Mouse (Mus musculus) megakaryocyte, embryonic 14.5 days (primary cell): ENCODE data around the gene Npff. TPM values are rescaled to one million over a fixed set of nuclear protein-coding genes. Genes with fewer than 3 reads are reported as not detected.

Experiments
- H3K27me3 ChIP-seq: replicated peaks from 2 replicates; pipeline ENCODE3; 2012; ENCODE audit warnings: inconsistent platforms
- H3K36me3 ChIP-seq: replicated peaks from 2 replicates; pipeline ENCODE3; 2012; ENCODE audit warnings: low read length, inconsistent platforms, mixed read lengths
- H3K4me1 ChIP-seq: 2 replicates; pipeline ENCODE4 v1.6.1; 2012; ENCODE audit warnings: inconsistent platforms
- H3K4me3 ChIP-seq: replicated peaks from 2 replicates; pipeline ENCODE3; 2012; ENCODE audit warnings: moderate library complexity, mild to moderate bottlenecking, inconsistent platforms
- H3K9me3 ChIP-seq: 2 replicates; pipeline ENCODE4 v1.6.1; 2012; ENCODE audit warnings: inconsistent platforms
- FLI1 ChIP-seq: IDR thresholded peaks from 2 replicates; pipeline ENCODE4 v1.6.1; 2012; ENCODE audit warnings: low read length, inconsistent platforms, mixed read lengths
- GATA1 ChIP-seq: IDR thresholded peaks from 3 replicates; pipeline ENCODE4 v1.6.1; 2012; ENCODE audit warnings: mixed read lengths, low read length, inconsistent platforms, borderline replicate concordance
- polyA plus RNA-seq: library from polyadenylated mRNA; stranded (reverse); fragments of >175 nt; gene quantifications from 2 replicates; pipeline ENCODE4 v1.2.3, GENCODE M21; 2012; ENCODE audit warnings: low replicate concordance; ENCODE audit not compliant: insufficient read depth

Npff gene
- polyA plus RNA-seq, 1 experiment, result 4.0 TPM

- Histone ChIP-seq H3K36me3 (peaks cover 54% of the 10 kb centered on the region), H3K4me1 (peaks cover 71% of the 10 kb centered on the region), H3K27me3 (no peaks in the 10 kb centered on the region), H3K4me3 (peak overlapping the region; percentile 73), H3K9me3 (no peaks in the 10 kb centered on the region)
- no peak for TF ChIP-seq FLI1
- no peak for TF ChIP-seq GATA1
Measured at GRCm38 (mm10) chr15:102521480-102521879, 3.3 kb downstream of the Npff start.

- TF ChIP-seq GATA1 (no peak), FLI1 (no peak)
- H3K27me3 ChIP-seq, result no peaks in the 10 kb centered on the region
- H3K36me3 ChIP-seq, result peaks cover 45% of the 10 kb centered on the region
- H3K4me1 ChIP-seq, result peaks cover 77% of the 10 kb centered on the region
- no peaks in the 10 kb centered on the region for H3K9me3 ChIP-seq
- H3K4me3 ChIP-seq, result peak overlapping the region; percentile 95
Measured at GRCm38 (mm10) chr15:102520416-102520815, 4.3 kb downstream of the Npff start.

GRCm38 (mm10) chr15:102519211-102520141, 5.3 kb downstream of the Npff start:
- Histone ChIP-seq H3K36me3 (peaks cover 35% of the 10 kb centered on the region), H3K9me3 (no peaks in the 10 kb centered on the region), H3K4me3 (peak overlapping the region; percentile 95), H3K4me1 (peaks cover 67% of the 10 kb centered on the region), H3K27me3 (no peaks in the 10 kb centered on the region)
- TF ChIP-seq GATA1 (no peak), FLI1 (no peak)

- TF ChIP-seq GATA1 (no peak), FLI1 (no peak)
- H3K27me3 ChIP-seq, result no peaks in the 10 kb centered on the region
- peaks cover 29% of the 10 kb centered on the region for H3K36me3 ChIP-seq
- peak overlapping the region; percentile 95 for H3K4me3 ChIP-seq
- H3K9me3 ChIP-seq, result no peaks in the 10 kb centered on the region
- peaks cover 61% of the 10 kb centered on the region for H3K4me1 ChIP-seq
Measured at GRCm38 (mm10) chr15:102518859-102519201, 5.9 kb downstream of the Npff start.

GRCm38 (mm10) chr15:102517976-102518858, 6.5 kb downstream of the Npff start, which contains the start of gene Tarbp2:
TSS of gene Tarbp2 (plus strand) at chr15:102518192.
- no peak for TF ChIP-seq FLI1
- TF ChIP-seq GATA1, result no peak
- H3K4me1 ChIP-seq, result peaks cover 59% of the 10 kb centered on the region
- H3K27me3 ChIP-seq, result no peaks in the 10 kb centered on the region
- H3K4me3 ChIP-seq, result peak within 1 kb of the TSS; percentile 95
- no peaks in the 10 kb centered on the region for H3K9me3 ChIP-seq
- H3K36me3 ChIP-seq, result peaks cover 25% of the 10 kb centered on the region

- Histone ChIP-seq H3K4me1 (peaks cover 58% of the 10 kb centered on the region), H3K4me3 (peak overlapping the region; percentile 95), H3K27me3 (peaks cover 2% of the 10 kb centered on the region), H3K36me3 (peaks cover 20% of the 10 kb centered on the region), H3K9me3 (no peaks in the 10 kb centered on the region)
- no peak for TF ChIP-seq GATA1
- TF ChIP-seq FLI1, result no peak
Measured at GRCm38 (mm10) chr15:102517631-102517975, 7.1 kb downstream of the Npff start.

GRCm38 (mm10) chr15:102516728-102517404, 7.9 kb downstream of the Npff start, which contains the start of gene Map3k12:
TSS of gene Map3k12 (minus strand) at chr15:102517064.
- H3K27me3 ChIP-seq, result peaks cover 3% of the 10 kb centered on the region
- TF ChIP-seq FLI1, result no peak
- TF ChIP-seq GATA1, result no peak
- peaks cover 58% of the 10 kb centered on the region for H3K4me1 ChIP-seq
- peaks cover 13% of the 10 kb centered on the region for H3K36me3 ChIP-seq
- no peaks in the 10 kb centered on the region for H3K9me3 ChIP-seq
- peak within 1 kb of the TSS; percentile 95 for H3K4me3 ChIP-seq

GRCm38 (mm10) chr15:102516293-102516692, 8.4 kb downstream of the Npff start:
- H3K36me3 ChIP-seq, result peaks cover 7% of the 10 kb centered on the region
- TF ChIP-seq GATA1, result no peak
- peaks cover 5% of the 10 kb centered on the region for H3K27me3 ChIP-seq
- H3K4me3 ChIP-seq, result peak overlapping the region; percentile 95
- H3K4me1 ChIP-seq, result peaks cover 58% of the 10 kb centered on the region
- H3K9me3 ChIP-seq, result no peaks in the 10 kb centered on the region

GRCm38 (mm10) chr15:102515791-102516190, 9.0 kb downstream of the Npff start:
- TF ChIP-seq GATA1 (no peak), FLI1 (no peak)
- Histone ChIP-seq H3K36me3 (peaks cover 3% of the 10 kb centered on the region), H3K4me1 (peaks cover 58% of the 10 kb centered on the region), H3K27me3 (peaks cover 7% of the 10 kb centered on the region), H3K9me3 (no peaks in the 10 kb centered on the region), H3K4me3 (peak overlapping the region; percentile 95)

- TF ChIP-seq FLI1 (no peak), GATA1 (no peak)
- Histone ChIP-seq H3K9me3 (no peaks in the 10 kb centered on the region), H3K4me3 (no peak overlapping the region), H3K36me3 (no peaks in the 10 kb centered on the region), H3K4me1 (peaks cover 58% of the 10 kb centered on the region), H3K27me3 (peaks cover 7% of the 10 kb centered on the region)
Measured at GRCm38 (mm10) chr15:102515261-102515660, 9.5 kb downstream of the Npff start.
